Comparison of ENCODE assay signal across 8 mouse cellular contexts in genomic region chr6:72647383-72647820, GRCm38 (mm10). TPM values are rescaled to one million over a fixed set of nuclear protein-coding genes. Genes with fewer than 3 reads are reported as not detected.
A peak's percentile ranks its signal among the peaks of the same experiment; 100 is the strongest.
DNase-seq lines count a peak whose midpoint lies in the region; ATAC-seq lines count a peak whose summit lies in the region.

No protein-coding gene starts in this region.

- H3K9ac ChIP-seq in lung, embryonic 16.5 days (ENCODE audit: low read length): no peak overlapping the region

- no peak overlapping the region for H3K27ac ChIP-seq in hindbrain, embryonic 10.5 days
- H3K27ac ChIP-seq in lung, embryonic 16.5 days (ENCODE audit: low read length): no peak overlapping the region

- peaks cover 17% of the 10 kb centered on the region for H3K36me3 ChIP-seq in hindbrain, embryonic 10.5 days
- H3K36me3 ChIP-seq in lung, embryonic 16.5 days (ENCODE audit: control insufficient read depth, insufficient read depth, low read length): no peaks in the 10 kb centered on the region

- H3K4me1 ChIP-seq in hindbrain, embryonic 10.5 days (replicated peaks): peaks cover 17% of the 10 kb centered on the region
- peaks cover 12% of the 10 kb centered on the region for H3K4me1 ChIP-seq in lung, embryonic 16.5 days (replicated peaks; ENCODE audit: control insufficient read depth, insufficient read depth, low read length)

- 69% methylated on average over 10 of the region's 10 CpGs for WGBS in hindbrain, embryonic 10.5 days
- WGBS in lung, embryonic 16.5 days: 52% methylated on average over 10 of the region's 10 CpGs

- no peak overlapping the region for H3K4me3 ChIP-seq in hindbrain, embryonic 10.5 days
- no peak overlapping the region for H3K4me3 ChIP-seq in lung, embryonic 16.5 days (ENCODE audit: low read length)

- peak; percentile 41 for ATAC-seq in lung, embryonic 16.5 days (ENCODE audit: low read depth)

- no peak overlapping the region for H3K4me2 ChIP-seq in lung, embryonic 16.5 days (ENCODE audit: low read depth, low read length)

- no peaks in the 10 kb centered on the region for H3K9me3 ChIP-seq in hindbrain, embryonic 10.5 days
- H3K9me3 ChIP-seq in lung, embryonic 16.5 days (ENCODE audit: control insufficient read depth, low read length): no peaks in the 10 kb centered on the region

- H3K27me3 ChIP-seq in hindbrain, embryonic 10.5 days (ENCODE audit: insufficient read depth, poor library complexity, severe bottlenecking): no peaks in the 10 kb centered on the region
- no peaks in the 10 kb centered on the region for H3K27me3 ChIP-seq in lung, embryonic 16.5 days (ENCODE audit: control insufficient read depth, insufficient read depth, low read depth, low read length)

- DNase-seq in R1 (ENCODE audit: low read depth, low spot score): peak; percentile 82
- peak; percentile 88 to 92 for DNase-seq in cerebellum, postnatal 10 days
- peak; percentile 37 to 66 for DNase-seq in frontal cortex, postnatal 10 days (ENCODE audit: low spot score in 2 of 2)
- DNase-seq in hindbrain, embryonic 10.5 days (ENCODE audit: low spot score): peak; percentile 74
- DNase-seq in layer of hippocampus, adult 9-11 months: peak; percentile 66
- DNase-seq in retina, embryonic 14.5 days (ENCODE audit: low spot score): peak; percentile 89
- DNase-seq in urinary bladder, postnatal 36 days (ENCODE audit: low spot score in 2 of 2): peak; percentile 58 to 61

RNA-seq across cellular contexts. Expression of gene Tgoln1, which starts 30.6 kb away (rescaled TPM):
- polyA plus RNA-seq in hindbrain, embryonic 10.5 days (2016; fragmentation: Nextera tagmentation; extraction: Ambion mirVana): 32.7 and 34.7 TPM in 2 replicates
- 45.6 and 46.8 TPM in 2 replicates for polyA plus RNA-seq in lung, embryonic 16.5 days (2015; fragmentation: Nextera tagmentation; extraction: Ambion mirVana)

RNA-seq across cellular contexts. Expression of gene Retsat, which starts 49.1 kb away (rescaled TPM):
- 7.7 and 8.5 TPM in 2 replicates for polyA plus RNA-seq in hindbrain, embryonic 10.5 days (2016; fragmentation: Nextera tagmentation; extraction: Ambion mirVana)
- 18.6 and 20.1 TPM in 2 replicates for polyA plus RNA-seq in lung, embryonic 16.5 days (2015; fragmentation: Nextera tagmentation; extraction: Ambion mirVana)

RNA-seq across cellular contexts. Expression of gene Elmod3, which starts 49.2 kb away (rescaled TPM):
- polyA plus RNA-seq in hindbrain, embryonic 10.5 days (2016; fragmentation: Nextera tagmentation; extraction: Ambion mirVana): 13.7 and 15.7 TPM in 2 replicates
- 17.5 and 20.0 TPM in 2 replicates for polyA plus RNA-seq in lung, embryonic 16.5 days (2015; fragmentation: Nextera tagmentation; extraction: Ambion mirVana)
